Mouse (Mus musculus): ENCODE measurements around the gene Prph. TPM values are rescaled to one million over a fixed set of nuclear protein-coding genes. Genes with fewer than 3 reads are reported as not detected.
A peak's percentile ranks its signal among the peaks of the same experiment; 100 is the strongest.

Prph gene
- 0.36 and 3.2 TPM in 2 replicates for polyA plus RNA-seq (2014; fragmentation: Nextera tagmentation; extraction: Ambion mirVana)

- Histone ChIP-seq H3K9me3 (ENCODE audit: control insufficient read depth, low read length) (no peaks in the 10 kb centered on the region), H3K4me2 (ENCODE audit: low read length) (peak within 1 kb of the TSS; percentile 77), H3K27me3 (ENCODE audit: control insufficient read depth, insufficient read depth, low read length) (peaks cover 77% of the 10 kb centered on the region), H3K4me1 (ENCODE audit: control insufficient read depth in 2 of 2, insufficient read depth in 2 of 2, low read length in 2 of 2) (peaks cover 3 to 13% of the 10 kb centered on the region in 2 experiments; a peak in 3 of 4 replicates), H3K36me3 (ENCODE audit: control insufficient read depth, insufficient read depth, low read length) (no peaks in the 10 kb centered on the region), H3K27ac (replicated peaks in 1 of 2; ENCODE audit: control insufficient read depth in 1 of 2, insufficient read depth in 1 of 2, low read depth in 2 of 2, low read length in 2 of 2) (no peak within 1 kb of the TSS), H3K9ac (ENCODE audit: low read length) (peak within 1 kb of the TSS; percentile 59), H3K4me3 (ENCODE audit: control insufficient read depth in 1 of 2, insufficient read depth in 1 of 2, low read depth in 1 of 2, low read length in 2 of 2) (peak within 1 kb of the TSS; percentile 28 to 44)
- no peak for ATAC-seq (ENCODE audit: insufficient number of reproducible peaks, insufficient read depth, low FRiP score, low read depth)
- WGBS: 1% methylated on average over 24 of the region's 30 CpGs
These were observed at the start of gene Prph for GRCm38 (mm10) chr15:99055040-99055439. Gene Prph (plus strand): TSS chr15:99055174.

GRCm38 (mm10) chr15:99008801-99009241 is 46.2 kb upstream of the Prph start:
- no peaks in the 10 kb centered on the region for H3K9me3 ChIP-seq (ENCODE audit: control insufficient read depth, low read length)
- peak; percentile 35; the same call in 1 of the 2 replicates for ATAC-seq (ENCODE audit: insufficient number of reproducible peaks, insufficient read depth, low FRiP score, low read depth)
- H3K4me3 ChIP-seq (ENCODE audit: control insufficient read depth in 1 of 2, insufficient read depth in 1 of 2, low read depth in 1 of 2, low read length in 2 of 2): no peak overlapping the region
- H3K4me1 ChIP-seq (ENCODE audit: control insufficient read depth in 2 of 2, insufficient read depth in 2 of 2, low read length in 2 of 2): peaks cover 3 to 5% of the 10 kb centered on the region in 2 experiments; a peak in 3 of 4 replicates
- H3K4me2 ChIP-seq (ENCODE audit: low read length): no peak overlapping the region
- no peaks in the 10 kb centered on the region for H3K36me3 ChIP-seq (ENCODE audit: control insufficient read depth, insufficient read depth, low read length)
- H3K9ac ChIP-seq (ENCODE audit: low read length): no peak overlapping the region
- peak overlapping the region; percentile 64 to 71 for H3K27ac ChIP-seq (replicated peaks in 1 of 2; ENCODE audit: control insufficient read depth in 1 of 2, insufficient read depth in 1 of 2, low read depth in 2 of 2, low read length in 2 of 2)
- WGBS: 28% methylated on average over 6 of the region's 6 CpGs
- no peaks in the 10 kb centered on the region for H3K27me3 ChIP-seq (ENCODE audit: control insufficient read depth, insufficient read depth, low read length)

GRCm38 (mm10) chr15:99010896-99011295 is 44.1 kb upstream of the Prph start:
- Histone ChIP-seq H3K9ac (ENCODE audit: low read length) (no peak overlapping the region), H3K9me3 (ENCODE audit: control insufficient read depth, low read length) (no peaks in the 10 kb centered on the region), H3K27ac (replicated peaks in 1 of 2; ENCODE audit: control insufficient read depth in 1 of 2, insufficient read depth in 1 of 2, low read depth in 2 of 2, low read length in 2 of 2) (no peak overlapping the region), H3K4me2 (ENCODE audit: low read length) (no peak overlapping the region), H3K4me1 (ENCODE audit: control insufficient read depth in 2 of 2, insufficient read depth in 2 of 2, low read length in 2 of 2) (peaks cover 3 to 5% of the 10 kb centered on the region in 2 experiments; a peak in 3 of 4 replicates), H3K27me3 (ENCODE audit: control insufficient read depth, insufficient read depth, low read length) (no peaks in the 10 kb centered on the region), H3K36me3 (ENCODE audit: control insufficient read depth, insufficient read depth, low read length) (no peaks in the 10 kb centered on the region), H3K4me3 (ENCODE audit: control insufficient read depth in 1 of 2, insufficient read depth in 1 of 2, low read depth in 1 of 2, low read length in 2 of 2) (no peak overlapping the region)
- WGBS: 82% methylated on average over 2 of the region's 2 CpGs
- ATAC-seq (ENCODE audit: insufficient number of reproducible peaks, insufficient read depth, low FRiP score, low read depth): no peak

- no peak overlapping the region for H3K4me2 ChIP-seq (ENCODE audit: low read length)
These were observed 43.0 kb upstream of the Prph start for GRCm38 (mm10) chr15:99011946-99012345.

GRCm38 (mm10) chr15:99014496-99015030 is 40.4 kb upstream of the Prph start:
- H3K27ac ChIP-seq (replicated peaks in 1 of 2; ENCODE audit: control insufficient read depth in 1 of 2, insufficient read depth in 1 of 2, low read depth in 2 of 2, low read length in 2 of 2): no peak overlapping the region
- no peak overlapping the region for H3K9ac ChIP-seq (ENCODE audit: low read length)
- WGBS: 35% methylated on average over 9 of the region's 9 CpGs
- H3K4me1 ChIP-seq (ENCODE audit: control insufficient read depth in 2 of 2, insufficient read depth in 2 of 2, low read length in 2 of 2): peaks cover 0 to 4% of the 10 kb centered on the region in 2 experiments; a peak in 3 of 4 replicates
- no peaks in the 10 kb centered on the region for H3K27me3 ChIP-seq (ENCODE audit: control insufficient read depth, insufficient read depth, low read length)
- H3K4me3 ChIP-seq (ENCODE audit: control insufficient read depth in 1 of 2, insufficient read depth in 1 of 2, low read depth in 1 of 2, low read length in 2 of 2): no peak overlapping the region
- no peak overlapping the region for H3K4me2 ChIP-seq (ENCODE audit: low read length)
- ATAC-seq (ENCODE audit: insufficient number of reproducible peaks, insufficient read depth, low FRiP score, low read depth): no peak
- H3K9me3 ChIP-seq (ENCODE audit: control insufficient read depth, low read length): no peaks in the 10 kb centered on the region
- H3K36me3 ChIP-seq (ENCODE audit: control insufficient read depth, insufficient read depth, low read length): no peaks in the 10 kb centered on the region

More at GRCm38 (mm10) chr15:99011946-99012345, 43.0 kb upstream of the Prph start:
- WGBS: 80% methylated on average over 3 of the region's 3 CpGs
- H3K4me3 ChIP-seq (ENCODE audit: control insufficient read depth in 1 of 2, insufficient read depth in 1 of 2, low read depth in 1 of 2, low read length in 2 of 2): no peak overlapping the region
- no peak overlapping the region for H3K27ac ChIP-seq (replicated peaks in 1 of 2; ENCODE audit: control insufficient read depth in 1 of 2, insufficient read depth in 1 of 2, low read depth in 2 of 2, low read length in 2 of 2)
- no peaks in the 10 kb centered on the region for H3K36me3 ChIP-seq (ENCODE audit: control insufficient read depth, insufficient read depth, low read length)
- no peaks in the 10 kb centered on the region for H3K27me3 ChIP-seq (ENCODE audit: control insufficient read depth, insufficient read depth, low read length)
- peaks cover 3 to 5% of the 10 kb centered on the region in 2 experiments; a peak in 3 of 4 replicates for H3K4me1 ChIP-seq (ENCODE audit: control insufficient read depth in 2 of 2, insufficient read depth in 2 of 2, low read length in 2 of 2)
- no peak overlapping the region for H3K9ac ChIP-seq (ENCODE audit: low read length)
- ATAC-seq (ENCODE audit: insufficient number of reproducible peaks, insufficient read depth, low FRiP score, low read depth): no peak
- H3K9me3 ChIP-seq (ENCODE audit: control insufficient read depth, low read length): no peaks in the 10 kb centered on the region

- Histone ChIP-seq H3K27ac (replicated peaks in 1 of 2; ENCODE audit: control insufficient read depth in 1 of 2, insufficient read depth in 1 of 2, low read depth in 2 of 2, low read length in 2 of 2) (no peak overlapping the region), H3K4me1 (ENCODE audit: control insufficient read depth in 2 of 2, insufficient read depth in 2 of 2, low read length in 2 of 2) (peaks cover 0 to 4% of the 10 kb centered on the region in 2 experiments; a peak in 3 of 4 replicates), H3K27me3 (ENCODE audit: control insufficient read depth, insufficient read depth, low read length) (no peaks in the 10 kb centered on the region), H3K4me3 (ENCODE audit: control insufficient read depth in 1 of 2, insufficient read depth in 1 of 2, low read depth in 1 of 2, low read length in 2 of 2) (no peak overlapping the region), H3K4me2 (ENCODE audit: low read length) (no peak overlapping the region), H3K9ac (ENCODE audit: low read length) (no peak overlapping the region), H3K36me3 (ENCODE audit: control insufficient read depth, insufficient read depth, low read length) (no peaks in the 10 kb centered on the region), H3K9me3 (ENCODE audit: control insufficient read depth, low read length) (peaks cover 3% of the 10 kb centered on the region; the same call in 1 of the 2 replicates)
- WGBS: 71% methylated on average over 8 of the region's 8 CpGs
- ATAC-seq (ENCODE audit: insufficient number of reproducible peaks, insufficient read depth, low FRiP score, low read depth): no peak
These were observed 37.6 kb upstream of the Prph start for GRCm38 (mm10) chr15:99017355-99017761.

GRCm38 (mm10) chr15:99017986-99018385 is 37.0 kb upstream of the Prph start:
- 80% methylated on average over 9 of the region's 9 CpGs for WGBS
- Histone ChIP-seq H3K4me2 (ENCODE audit: low read length) (no peak overlapping the region), H3K9ac (ENCODE audit: low read length) (no peak overlapping the region), H3K9me3 (ENCODE audit: control insufficient read depth, low read length) (peaks cover 3% of the 10 kb centered on the region; the same call in 1 of the 2 replicates), H3K4me3 (ENCODE audit: control insufficient read depth in 1 of 2, insufficient read depth in 1 of 2, low read depth in 1 of 2, low read length in 2 of 2) (no peak overlapping the region), H3K36me3 (ENCODE audit: control insufficient read depth, insufficient read depth, low read length) (no peaks in the 10 kb centered on the region), H3K27ac (replicated peaks in 1 of 2; ENCODE audit: control insufficient read depth in 1 of 2, insufficient read depth in 1 of 2, low read depth in 2 of 2, low read length in 2 of 2) (no peak overlapping the region), H3K27me3 (ENCODE audit: control insufficient read depth, insufficient read depth, low read length) (no peaks in the 10 kb centered on the region), H3K4me1 (ENCODE audit: control insufficient read depth in 2 of 2, insufficient read depth in 2 of 2, low read length in 2 of 2) (peaks cover 0 to 4% of the 10 kb centered on the region in 2 experiments; a peak in 3 of 4 replicates)
- ATAC-seq (ENCODE audit: insufficient number of reproducible peaks, insufficient read depth, low FRiP score, low read depth): no peak

Measured in heart, embryonic 14.5 days (tissue).